Mouse (Mus musculus): ENCODE data around the gene Rbm44. TPM values are rescaled to one million over a fixed set of nuclear protein-coding genes. Genes with fewer than 3 reads are reported as not detected.

Rbm44 gene
- total and polyA plus RNA-seq, 3 experiments = not detected

DNA sequence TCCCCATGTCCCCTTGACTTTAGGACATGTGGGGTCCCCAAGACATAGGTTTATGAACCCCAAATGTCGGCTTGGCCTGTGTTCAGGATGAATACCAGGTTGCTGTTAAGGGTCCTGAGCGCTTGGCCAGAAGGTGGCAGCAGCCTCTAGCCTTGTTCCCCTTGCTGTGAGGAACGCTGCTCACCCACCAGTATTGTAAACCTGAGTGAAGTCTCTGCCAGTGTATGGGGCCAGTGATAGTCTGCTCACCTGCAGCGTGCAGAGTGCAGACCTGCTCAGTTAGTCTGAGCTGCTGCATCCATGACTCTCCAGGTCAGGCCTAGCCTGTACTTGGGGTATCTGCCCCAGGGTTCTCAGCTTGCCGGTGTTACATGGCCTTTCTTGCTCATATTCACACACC is 34.2 kb downstream of the Rbm44 start:
- peaks cover 20 to 38% of the 10 kb centered on the region in 2 experiments for H3K4me1 ChIP-seq (ENCODE audit: control insufficient read depth in 1 of 2, insufficient read depth in 2 of 2, low read length in 2 of 2)
- DNase-seq (ENCODE audit: low read depth, low spot score) = peak; percentile 88
- TF ChIP-seq ZKSCAN1 (IDR thresholded peaks at IDR 0.05; ENCODE audit: low read depth, low read length) (no peak), SIN3A (IDR thresholded peaks at IDR 0.05; ENCODE audit: low read length) (peak; percentile 59; the same call in 1 of the 2 replicates), BHLHE40 (IDR thresholded peaks at IDR 0.05; ENCODE audit: borderline replicate concordance, low read depth, low read length) (0 out of 2 replicates have a peak, but pooled peaks have one; percentile 20), TCF12 (IDR thresholded peaks at IDR 0.05; ENCODE audit: low read depth, low read length) (peak; percentile 37; the same call in 1 of the 2 replicates), ELF1 (IDR thresholded peaks at IDR 0.05; ENCODE audit: low read depth, low read length) (0 out of 2 replicates have a peak, but pooled peaks have one; percentile 16), ZC3H11A (IDR thresholded peaks at IDR 0.05; ENCODE audit: low read depth, low read length) (peak; percentile 96), NELFE (IDR thresholded peaks at IDR 0.05; ENCODE audit: low read depth, low read length) (no peak), RAD21 (IDR thresholded peaks at IDR 0.05; ENCODE audit: low read depth, low read length) (peak; percentile 94), GATA1 (IDR thresholded peaks at IDR 0.05; ENCODE audit: low read depth, low read length) (0 out of 2 replicates have a peak, but pooled peaks have one; percentile 3), POLR2AphosphoS5 (IDR thresholded peaks at IDR 0.05; ENCODE audit: borderline replicate concordance, low read depth, low read length) (no peak), EP300 (IDR thresholded peaks at IDR 0.05; ENCODE audit: low read depth in 1 of 2, low read length in 2 of 2) (peak in 1 of 2 experiments; percentile 27; a peak in 1 of 4 replicates), SMC3 (IDR thresholded peaks at IDR 0.05; ENCODE audit: low read depth, low read length) (peak; percentile 95), USF2 (IDR thresholded peaks at IDR 0.05; ENCODE audit: borderline replicate concordance in 1 of 2, insufficient read depth in 1 of 2, low read depth in 1 of 2, low read length in 2 of 2) (no peak), CTCF (IDR thresholded peaks at IDR 0.05 in 2 of 3, conservative IDR thresholded peaks at IDR 0.05 in 1 of 3; ENCODE audit: control insufficient read depth in 1 of 3, insufficient read depth in 1 of 3, low read depth in 2 of 3, low read length in 3 of 3, poor library complexity in 1 of 3, severe bottlenecking in 1 of 3) (peak; percentile 79 to 96 (median 88)), ZNF384 (IDR thresholded peaks at IDR 0.05; ENCODE audit: low read depth, low read length) (no peak), NRF1 (IDR thresholded peaks at IDR 0.05; ENCODE audit: insufficient read depth, low read depth, low read length, poor library complexity, severe bottlenecking) (no peak), HCFC1 (IDR thresholded peaks at IDR 0.05; ENCODE audit: low read depth, low read length) (peak; percentile 40; the same call in 1 of the 2 replicates), MAZ (IDR thresholded peaks at IDR 0.05; ENCODE audit: low read depth, low read length) (no peak), TAL1 (IDR thresholded peaks at IDR 0.05; ENCODE audit: low read length) (no peak), TBP (IDR thresholded peaks at IDR 0.05; ENCODE audit: low read depth, low read length) (0 out of 2 replicates have a peak, but pooled peaks have one; percentile 28)
- H3K36me3 ChIP-seq (ENCODE audit: control insufficient read depth in 1 of 2, insufficient read depth in 2 of 2, low read length in 2 of 2) = peaks cover 0 to 17% of the 10 kb centered on the region in 2 experiments; a peak in 2 of 4 replicates
- no peak overlapping the region; the same call in 1 of the 2 replicates for H3K9ac ChIP-seq (ENCODE audit: control insufficient read depth, low read depth, low read length, poor library complexity, severe bottlenecking)
- no peaks in the 10 kb centered on the region for H3K9me3 ChIP-seq (replicated peaks; ENCODE audit: insufficient read depth, low read length)
- H3K27ac ChIP-seq (ENCODE audit: control insufficient read depth, low read depth, low read length) = no peak overlapping the region
- no peaks in the 10 kb centered on the region for H3K27me3 ChIP-seq (ENCODE audit: control insufficient read depth in 1 of 2, insufficient read depth in 2 of 2, low read length in 2 of 2)
- no peaks in the 10 kb centered on the region for H3K79me2 ChIP-seq (ENCODE audit: control insufficient read depth, insufficient read depth, low read length, poor library complexity)
- peak overlapping the region; percentile 59 to 81 for H3K4me3 ChIP-seq (ENCODE audit: control insufficient read depth in 1 of 2, insufficient read depth in 1 of 2, low read depth in 2 of 2, low read length in 2 of 2)
